Mouse (Mus musculus): ENCODE measurements around the gene Zfp667.

Gene Zfp667

DNA sequence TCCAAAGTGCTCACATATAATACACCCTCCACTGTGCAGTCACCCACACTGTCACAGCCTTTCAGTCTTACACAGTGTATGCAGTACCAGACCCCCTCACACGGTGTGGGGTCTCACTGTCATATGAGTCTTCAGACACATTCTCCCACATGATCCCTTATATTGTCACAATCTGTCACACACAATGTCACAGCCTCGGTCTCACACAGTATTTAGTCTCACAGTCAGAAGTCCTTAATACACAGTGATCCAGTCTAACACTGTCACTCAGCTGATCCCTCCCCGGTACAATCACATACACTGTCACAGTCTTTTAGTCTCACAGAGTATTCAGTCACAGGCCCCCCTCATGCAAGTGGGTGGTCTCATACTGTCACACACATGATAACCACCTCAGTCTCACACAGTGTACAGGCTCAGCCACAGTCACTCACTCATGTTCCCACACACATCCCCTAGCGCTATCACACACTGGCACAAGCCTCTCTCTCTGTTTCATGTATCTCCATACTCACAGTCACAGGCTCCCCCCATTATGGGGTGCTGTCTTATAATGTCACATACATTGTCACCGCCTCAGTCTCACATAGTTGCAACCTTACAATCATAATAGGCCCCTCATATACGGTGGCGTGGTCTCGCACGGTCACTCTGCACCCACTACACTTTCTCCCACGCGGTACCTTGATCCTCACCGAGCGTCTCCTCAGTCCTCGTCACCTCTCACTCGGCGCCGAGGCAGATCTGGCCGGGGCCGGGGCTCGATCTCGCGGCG, 44.3 kb downstream of the Zfp667 start:
- no peak for DNase-seq

DNA sequence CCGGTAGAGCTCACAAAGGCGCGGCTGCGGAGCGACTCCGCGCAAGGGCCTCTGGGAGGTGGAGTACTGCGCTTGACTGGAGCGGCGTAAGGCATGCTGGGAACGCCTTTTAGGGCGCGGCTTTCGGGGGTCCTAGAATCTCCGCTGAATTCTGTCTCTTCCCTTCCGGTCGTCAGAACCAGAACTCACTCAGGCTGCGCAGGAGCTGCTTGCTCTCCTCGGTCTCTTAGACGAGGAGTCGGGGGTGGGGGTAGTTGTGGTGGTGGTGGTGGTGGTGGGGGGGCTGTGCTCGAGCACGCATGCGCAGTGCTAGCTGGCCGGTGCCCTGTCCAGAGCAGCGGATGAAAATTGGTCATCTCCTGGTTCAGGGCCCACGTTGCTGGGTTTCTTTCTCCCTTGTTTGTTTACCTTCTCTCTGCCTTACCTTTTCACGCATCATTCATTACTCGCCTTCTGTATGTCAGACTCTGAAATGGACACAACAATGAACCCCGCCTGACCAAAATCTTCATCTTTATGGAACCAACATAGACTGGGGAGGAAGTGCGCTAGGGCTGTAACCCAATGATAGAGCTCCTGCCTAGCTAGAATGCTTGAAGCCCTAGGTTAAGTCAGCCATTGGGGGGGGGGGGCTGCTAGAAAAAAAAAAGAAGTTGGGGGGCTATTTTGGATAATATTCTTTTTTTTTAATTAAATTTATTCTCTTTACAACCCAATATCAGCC, 45.0 kb downstream of the Zfp667 start, which contains the start of gene Zfp583:
Zfp583 (minus strand) TSS at position 53 of the 724 bp plus-strand sequence.
- DNase-seq = peak; percentile 91

DNA sequence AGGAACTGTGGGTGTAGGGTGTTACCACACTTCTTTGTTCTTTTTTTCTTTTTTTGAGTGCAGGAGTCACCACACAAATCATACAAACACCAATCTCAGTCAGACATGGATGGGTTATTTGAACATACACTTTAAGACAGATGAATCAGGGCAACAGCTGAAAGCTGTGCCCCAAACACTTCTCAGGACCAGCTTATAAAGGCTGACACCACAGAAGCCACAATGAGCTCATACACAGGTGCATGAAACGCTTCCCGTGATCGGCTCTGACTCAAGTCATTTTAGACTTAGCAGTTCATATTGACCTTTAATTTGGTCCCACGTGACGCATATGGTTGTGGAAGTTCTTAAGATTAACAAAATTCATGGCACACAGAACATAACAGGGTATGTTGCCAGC, 53.5 kb downstream of the Zfp667 start:
- no peak for DNase-seq

DNA sequence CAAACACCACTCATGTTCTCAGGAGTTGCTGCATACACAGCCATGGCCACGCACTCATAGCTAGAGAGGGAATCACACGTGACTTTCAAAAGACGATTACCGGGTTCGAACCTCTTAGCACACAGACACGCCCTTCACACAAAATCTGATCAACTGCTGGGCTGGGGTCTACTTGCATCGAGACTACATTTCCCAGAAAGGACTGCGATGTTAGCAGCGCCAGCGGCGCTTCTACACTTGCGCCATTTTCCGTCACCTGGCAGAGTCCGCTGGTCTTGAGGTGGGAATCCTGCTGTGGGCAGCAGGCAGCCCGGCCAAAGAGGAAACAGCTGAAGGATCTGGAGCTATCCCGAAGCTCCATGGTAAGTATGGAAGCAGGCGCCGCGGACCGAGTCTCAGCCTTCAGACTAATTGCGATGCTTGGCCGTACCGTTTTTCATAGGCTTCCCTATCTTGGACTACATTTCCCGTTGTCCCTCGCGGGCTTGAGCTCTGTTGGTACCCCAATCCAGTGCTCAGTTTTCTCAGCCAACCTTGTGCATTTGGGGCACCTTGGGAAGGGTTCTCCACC, 57.2 kb downstream of the Zfp667 start, which contains the start of gene Gm3854:
Gm3854 (plus strand) TSS at position 259 of the 571 bp plus-strand sequence.
- DNase-seq = peak; percentile 85

DNA sequence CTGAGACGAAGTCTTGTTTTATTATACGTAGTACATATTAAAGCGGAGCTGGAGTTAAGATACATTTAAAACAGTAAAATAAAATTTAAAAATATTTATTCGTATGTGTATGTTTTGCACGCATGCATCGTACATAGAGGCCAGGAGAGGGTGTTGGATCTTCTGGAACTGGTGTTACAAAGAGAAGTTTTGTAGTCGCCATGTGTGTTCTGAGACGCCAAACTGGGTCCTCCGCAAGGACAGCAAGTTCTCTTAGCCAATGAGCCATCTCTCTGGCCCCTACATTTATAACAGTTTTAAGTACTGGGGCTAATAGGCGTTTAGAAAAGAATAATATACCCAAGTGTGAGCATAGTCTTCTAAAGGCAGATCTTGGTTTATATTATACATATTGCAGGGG, 57.7 kb downstream of the Zfp667 start:
- no peak for DNase-seq

Data from cerebellum, adult 9-11 months (tissue).